Mouse (Mus musculus): Measurements from ENCODE around the gene Tnni2. TPM values are rescaled to one million over a fixed set of nuclear protein-coding genes. Genes with fewer than 3 reads are reported as not detected.

Tnni2 gene
- total RNA-seq, 2 experiments from 2014 or later = 0.50 to 0.89 TPM

- DNase-seq = peak in 1 of 2 experiments; percentile 17
Measured at GRCm38 (mm10) chr7:142430160-142430678, 11.4 kb upstream of the Tnni2 start.

DNA sequence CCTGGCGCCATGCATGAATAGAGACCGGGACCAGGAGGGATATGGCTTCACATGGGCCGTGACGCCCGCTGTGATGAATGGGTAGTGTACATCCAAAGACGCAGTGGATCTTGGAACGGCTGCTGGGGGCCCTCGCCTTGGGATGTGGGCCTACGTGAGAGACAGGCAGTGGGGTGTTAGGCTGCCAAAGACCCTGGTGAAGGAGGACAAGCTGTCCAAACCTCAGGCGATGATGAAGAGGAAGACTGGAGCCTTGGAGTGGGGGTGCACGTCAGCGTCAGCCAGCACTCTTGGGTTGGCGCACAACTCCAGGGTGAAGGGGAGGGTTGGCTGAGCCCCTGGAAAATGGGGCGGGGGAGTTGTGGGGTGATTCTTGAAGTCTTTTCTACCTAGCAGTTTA is 10.5 kb upstream of the Tnni2 start:
- DNase-seq = no peak

DNA sequence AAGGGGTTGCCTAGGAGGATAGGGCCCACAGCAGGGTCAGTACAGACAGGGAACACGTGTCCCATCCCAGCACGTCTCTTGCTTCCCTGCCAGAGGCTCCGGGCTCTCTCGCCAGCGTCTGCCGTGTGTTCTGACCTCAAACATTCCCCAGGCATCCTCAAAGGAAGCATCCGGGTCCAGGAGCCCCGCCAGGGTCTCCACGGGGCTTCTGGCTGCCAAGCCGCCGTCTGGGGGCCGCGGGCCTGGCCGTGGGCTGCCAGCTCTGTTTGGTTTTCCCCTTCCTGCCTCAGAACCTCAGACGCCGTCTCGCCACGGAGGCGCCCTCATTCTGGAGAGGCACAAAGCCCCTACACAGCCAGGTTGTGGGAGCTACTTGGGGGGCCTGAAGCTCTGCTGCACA is 8.0 kb upstream of the Tnni2 start:
- no peak for DNase-seq

DNA sequence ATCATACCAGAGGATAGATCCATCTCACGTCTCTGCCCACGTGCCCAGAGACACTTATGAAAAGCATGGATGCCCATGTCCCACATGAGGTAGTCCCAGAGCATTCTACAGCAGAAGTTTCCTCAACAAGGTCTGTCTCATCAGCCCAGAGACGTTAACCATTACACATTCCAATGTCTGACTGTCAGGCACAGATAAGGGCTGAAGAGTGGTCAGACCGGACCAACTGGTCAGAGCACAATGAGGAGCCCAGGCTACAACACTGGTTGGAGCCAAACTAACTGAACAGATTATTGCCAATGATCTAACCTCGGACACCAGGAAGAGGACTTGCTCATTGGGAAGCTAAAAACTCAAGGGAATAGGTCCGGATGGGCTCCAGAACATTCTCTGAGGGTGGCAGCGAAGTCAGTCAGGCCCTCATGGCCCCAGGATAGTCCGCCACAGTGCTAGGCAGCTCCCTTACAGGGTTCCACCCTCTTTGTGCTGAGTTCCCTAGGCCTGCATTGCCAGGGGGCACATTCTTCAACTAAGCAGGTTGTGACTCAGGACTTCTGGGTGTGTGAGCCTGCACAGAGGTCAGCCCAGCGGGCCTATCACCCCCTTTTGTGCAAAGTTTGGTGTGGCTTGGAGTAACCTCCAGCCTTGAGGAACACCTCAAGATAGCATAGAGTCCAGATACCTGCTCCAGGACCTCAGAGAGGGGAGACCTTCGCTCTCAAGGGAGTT is 7.3 kb upstream of the Tnni2 start, which contains the start of gene Syt8:
Syt8 (plus strand) TSS at position 714 of the 729 bp plus-strand sequence.
- no peak for DNase-seq

- DNase-seq = peak; percentile 54 to 78
Measured at GRCm38 (mm10) chr7:142435524-142435923, 6.1 kb upstream of the Tnni2 start.

DNA sequence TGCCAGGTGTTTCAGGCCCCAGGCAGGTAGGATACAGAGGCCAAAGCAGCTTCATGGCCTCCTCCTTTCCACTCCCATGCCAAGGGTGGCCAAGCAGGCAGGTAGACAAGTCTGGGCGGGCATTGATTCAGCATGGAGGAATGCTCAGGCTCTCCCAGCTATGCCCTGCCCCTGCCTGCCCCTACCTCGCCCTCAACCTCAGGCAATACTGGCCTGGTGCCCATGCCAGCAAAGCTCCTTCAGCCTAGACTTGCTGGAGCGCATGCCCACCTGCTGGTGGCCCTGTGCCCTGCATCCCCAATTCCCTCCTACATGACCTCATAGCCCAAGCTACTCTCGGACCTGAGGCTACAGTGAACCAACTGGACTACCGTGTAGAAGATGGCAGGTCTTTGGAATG is 4.3 kb upstream of the Tnni2 start:
- DNase-seq = no peak

GRCm38 (mm10) chr7:142439966-142440365 is 1.6 kb upstream of the Tnni2 start:
- DNase-seq = no peak

GRCm38 (mm10) chr7:142440657-142441114 is 922 bp upstream of the Tnni2 start:
- peak in 1 of 2 experiments; percentile 25 for DNase-seq

DNA sequence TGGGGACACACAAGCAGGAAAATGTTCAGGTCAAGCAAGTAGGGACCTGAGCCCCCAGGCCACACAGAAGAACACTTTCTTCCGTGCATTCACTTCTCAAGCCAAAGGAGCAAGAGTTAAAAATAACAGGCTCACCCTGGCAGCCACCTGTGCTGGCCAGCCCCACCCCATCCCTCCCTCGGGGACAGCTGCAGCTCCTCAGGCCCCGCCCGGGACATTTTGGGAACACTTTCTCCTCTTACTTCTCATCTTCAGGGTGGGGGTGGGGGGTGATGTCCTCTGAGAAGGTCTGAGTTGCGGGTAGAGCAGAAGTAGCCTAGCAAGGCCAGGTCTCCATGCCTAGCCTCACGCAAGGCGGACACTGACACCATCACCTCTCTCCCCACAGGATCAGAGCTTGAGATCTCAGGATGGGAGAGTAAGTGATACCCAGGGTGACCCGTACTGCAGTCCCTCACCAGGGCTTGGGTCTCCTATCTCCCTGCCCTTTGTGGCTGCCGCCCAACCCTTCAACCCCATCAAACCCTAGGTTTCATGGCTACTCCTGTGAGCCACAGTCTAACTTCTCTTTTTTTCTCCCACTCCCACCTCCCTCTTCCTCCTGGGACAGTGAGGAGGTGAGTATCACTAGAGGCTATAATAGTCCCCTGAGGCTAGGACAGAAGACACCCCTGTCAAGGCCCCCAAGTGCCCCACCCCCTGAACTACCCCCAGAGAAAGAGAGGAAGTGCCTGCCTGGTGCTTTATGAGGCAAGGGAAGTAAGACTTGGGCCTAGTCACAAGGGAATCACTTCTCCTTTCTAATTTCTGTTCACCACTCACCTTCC is 686 bp downstream of the Tnni2 start:
- DNase-seq = no peak

GRCm38 (mm10) chr7:142442908-142443420 is 1.4 kb downstream of the Tnni2 start:
- no peak for DNase-seq

GRCm38 (mm10) chr7:142443474-142443873 is 1.9 kb downstream of the Tnni2 start:
- no peak for DNase-seq

- no peak for DNase-seq
Measured at GRCm38 (mm10) chr7:142444171-142444570, 2.6 kb downstream of the Tnni2 start.

- no peak for DNase-seq
Measured at GRCm38 (mm10) chr7:142445324-142445723, 3.7 kb downstream of the Tnni2 start.

DNA sequence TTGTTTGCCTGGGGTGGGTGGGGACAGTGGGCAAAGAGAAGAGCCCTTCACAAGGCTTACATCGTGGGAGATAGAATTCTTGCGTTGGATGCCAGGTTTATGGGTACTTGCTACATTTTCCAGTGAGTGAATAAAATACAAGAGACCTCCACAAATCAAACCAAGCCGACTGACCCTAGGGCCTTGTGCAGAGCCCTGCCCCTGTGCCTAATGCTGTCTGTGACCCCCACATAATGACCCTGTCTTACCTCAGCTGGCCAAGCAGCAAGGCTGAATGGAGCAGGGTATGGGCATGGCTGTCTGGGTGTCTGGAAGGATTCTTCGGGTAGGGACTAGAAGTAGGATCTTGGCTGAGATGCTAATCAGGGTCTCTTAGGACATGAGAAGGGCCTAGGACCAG is 4.7 kb downstream of the Tnni2 start:
- DNase-seq = no peak

DNA sequence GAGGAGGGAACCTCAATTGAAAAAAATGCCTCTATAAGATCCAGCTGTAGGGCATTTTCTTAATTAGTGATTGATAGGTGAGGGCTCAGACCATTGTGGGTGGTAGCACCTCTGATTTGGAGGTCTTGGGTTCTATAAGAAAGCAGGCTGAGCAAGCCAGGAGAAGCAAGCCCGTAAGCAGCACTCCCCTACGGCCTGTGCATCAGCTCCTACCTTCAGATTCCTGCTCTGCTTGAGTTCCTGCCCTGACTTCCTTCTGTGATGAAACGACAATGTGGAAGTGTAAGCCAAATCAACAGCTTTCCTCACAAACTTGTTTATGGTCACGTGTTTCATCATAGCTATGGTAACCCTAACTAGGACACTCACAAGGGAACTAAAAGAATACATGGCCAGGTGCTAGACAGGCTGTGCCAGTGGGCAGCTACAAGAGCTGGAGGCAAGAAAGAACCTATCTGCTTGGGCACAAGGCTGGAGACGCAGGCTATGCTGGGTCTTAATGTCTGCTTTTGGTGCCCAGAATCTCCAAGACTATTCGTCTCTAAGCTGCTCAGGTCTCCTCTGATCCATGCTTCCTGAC is 7.5 kb downstream of the Tnni2 start:
- no peak for DNase-seq

DNA sequence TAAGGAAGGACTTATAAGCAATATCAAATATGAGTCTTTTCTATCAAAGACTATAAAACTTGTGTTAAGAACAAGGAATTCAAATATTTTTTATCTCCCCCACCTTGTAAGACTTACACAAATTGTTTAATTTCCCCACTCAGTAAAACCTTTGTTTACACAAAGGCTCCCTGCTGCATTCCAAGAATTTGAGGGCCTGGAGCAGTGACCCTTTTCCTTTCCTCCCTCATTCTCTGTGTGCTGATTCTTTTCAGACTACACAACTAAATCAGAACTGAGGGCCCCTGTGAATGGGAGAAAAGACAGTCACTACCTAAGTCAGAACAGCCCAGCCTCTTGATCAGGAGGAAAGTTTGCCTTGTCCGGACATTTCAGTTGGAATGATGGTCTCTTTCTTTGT is 13.1 kb downstream of the Tnni2 start:
- DNase-seq = no peak

DNA sequence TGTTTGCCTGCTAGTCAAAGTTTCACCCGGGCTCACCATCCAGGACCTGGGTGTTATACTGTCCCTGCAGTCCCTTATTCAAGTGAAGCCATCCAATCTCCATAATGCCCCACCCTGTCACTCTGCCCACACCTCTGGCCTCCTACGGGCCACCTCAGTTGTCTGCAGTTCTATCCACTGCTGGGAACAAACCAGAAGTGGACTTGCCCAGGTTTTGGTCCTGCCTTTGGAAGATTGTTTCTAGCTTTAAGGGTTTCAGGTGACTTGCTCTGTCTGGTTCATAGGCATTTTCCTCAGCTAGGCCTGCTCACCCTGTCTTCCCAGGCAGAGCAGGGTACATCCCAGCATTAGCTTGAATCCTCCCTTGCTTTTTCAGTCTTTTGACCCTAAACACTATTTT is 13.6 kb downstream of the Tnni2 start:
- no peak for DNase-seq

- no peak for DNase-seq
Measured at GRCm38 (mm10) chr7:142456806-142457205, 15.2 kb downstream of the Tnni2 start.

- DNase-seq = no peak
Measured at GRCm38 (mm10) chr7:142457227-142457811, 15.7 kb downstream of the Tnni2 start.

- DNase-seq = no peak
Measured at GRCm38 (mm10) chr7:142458026-142458425, 16.4 kb downstream of the Tnni2 start.

DNA sequence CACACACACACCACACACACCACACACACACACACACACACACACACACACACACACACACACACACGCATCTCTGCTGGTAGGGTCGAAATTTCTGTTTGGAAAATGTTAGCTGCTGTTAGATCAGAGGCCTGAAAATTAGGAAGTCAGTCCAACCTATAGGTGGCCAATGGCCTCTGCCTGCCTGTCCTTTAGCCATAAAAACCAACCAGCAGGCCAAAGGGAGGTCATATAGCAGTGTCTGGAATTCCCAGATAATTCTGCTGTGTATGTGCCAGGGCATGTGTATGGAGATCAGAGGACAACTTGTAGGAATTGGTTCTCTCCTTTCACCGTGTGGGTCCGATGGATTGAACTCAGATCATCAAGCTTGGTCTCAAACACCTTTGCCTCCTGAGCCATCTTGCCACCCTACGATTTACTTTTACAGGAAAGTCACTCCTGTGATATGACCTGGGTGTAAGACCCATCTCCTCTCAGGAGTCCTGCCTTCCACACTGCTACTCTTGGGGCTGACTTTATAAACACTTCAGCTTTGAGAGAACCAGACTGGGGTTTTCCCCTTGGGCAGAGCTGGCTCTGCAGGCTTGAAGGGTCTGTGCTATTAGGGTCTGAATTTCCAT is 17.2 kb downstream of the Tnni2 start:
- DNase-seq = no peak

DNA sequence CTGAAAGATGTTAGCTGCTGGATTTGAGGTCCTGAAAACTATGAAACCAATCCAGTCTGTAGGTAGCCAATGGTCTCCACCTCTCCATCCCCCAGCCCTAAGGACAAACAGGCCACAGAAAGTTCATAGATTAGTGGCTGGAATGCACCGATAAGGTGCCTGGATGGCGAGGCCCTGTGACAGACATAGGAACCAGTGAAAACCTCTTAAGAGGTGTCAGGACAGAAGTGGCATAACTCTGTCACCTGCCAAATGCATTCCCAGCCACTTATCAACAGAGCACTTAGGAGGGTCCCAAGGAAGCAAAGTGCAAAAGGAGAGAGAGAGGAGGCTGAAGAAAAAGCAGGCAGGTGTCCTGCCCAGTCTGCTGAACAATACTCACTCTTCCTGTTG is 17.7 kb downstream of the Tnni2 start:
- no peak for DNase-seq

Measured in adrenal gland, postnatal 36 days (tissue).